Mouse (Mus musculus): Measurements from ENCODE around the gene Tarbp1. TPM values are rescaled to one million over a fixed set of nuclear protein-coding genes. Genes with fewer than 3 reads are reported as not detected.

The Tarbp1 gene
- polyA plus RNA-seq, 1 experiment: 10.4 TPM

DNA sequence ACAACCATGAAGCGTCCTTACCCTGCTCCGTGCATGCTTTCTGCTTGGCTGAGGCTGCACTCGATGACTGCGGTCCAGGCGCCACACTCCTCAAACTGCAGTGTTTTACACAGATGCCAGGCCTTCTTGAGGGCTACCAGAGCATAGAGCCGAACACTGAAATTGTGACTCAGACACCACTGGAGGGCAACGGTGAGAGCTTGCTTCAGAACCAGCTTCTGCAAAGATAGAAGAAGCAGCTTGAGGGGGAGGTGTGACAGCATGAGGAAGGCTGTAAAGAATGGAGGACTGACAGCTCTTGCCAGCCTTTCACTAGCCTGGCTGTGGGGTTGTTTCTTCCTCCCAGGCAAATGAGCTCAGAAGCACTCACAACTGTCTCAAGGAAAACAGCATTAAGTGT lies 41.0 kb downstream of the Tarbp1 start:
- Histone ChIP-seq H3K4me1 (replicated peaks; ENCODE audit: control insufficient read depth, insufficient read depth, low read length) (no peaks in the 10 kb centered on the region), H3K36me3 (ENCODE audit: control insufficient read depth, insufficient read depth, low read length) (peaks cover 18% of the 10 kb centered on the region), H3K27ac (ENCODE audit: control insufficient read depth, insufficient read depth, low read length) (no peak overlapping the region), H3K27me3 (ENCODE audit: control insufficient read depth, insufficient read depth, low read length) (no peaks in the 10 kb centered on the region), H3K4me3 (ENCODE audit: control insufficient read depth, insufficient read depth, low read length) (no peak overlapping the region)
- no peak for DNase-seq
- TF ChIP-seq POLR2A (IDR thresholded peaks at IDR 0.05; ENCODE audit: control insufficient read depth, extremely low read depth, insufficient read depth, low read length, poor library complexity): no peak
- no peak for TF ChIP-seq CTCF (IDR thresholded peaks at IDR 0.05; ENCODE audit: borderline replicate concordance, control insufficient read depth, extremely low read depth, insufficient read depth, low read length, poor library complexity)
- WGBS: 94% methylated on average over 7 of the region's 7 CpGs

- H3K36me3 ChIP-seq (ENCODE audit: control insufficient read depth, insufficient read depth, low read length): peaks cover 40% of the 10 kb centered on the region
Observed at GRCm38 (mm10) chr8:126429635-126430034, 45.2 kb downstream of the Tarbp1 start.

DNA sequence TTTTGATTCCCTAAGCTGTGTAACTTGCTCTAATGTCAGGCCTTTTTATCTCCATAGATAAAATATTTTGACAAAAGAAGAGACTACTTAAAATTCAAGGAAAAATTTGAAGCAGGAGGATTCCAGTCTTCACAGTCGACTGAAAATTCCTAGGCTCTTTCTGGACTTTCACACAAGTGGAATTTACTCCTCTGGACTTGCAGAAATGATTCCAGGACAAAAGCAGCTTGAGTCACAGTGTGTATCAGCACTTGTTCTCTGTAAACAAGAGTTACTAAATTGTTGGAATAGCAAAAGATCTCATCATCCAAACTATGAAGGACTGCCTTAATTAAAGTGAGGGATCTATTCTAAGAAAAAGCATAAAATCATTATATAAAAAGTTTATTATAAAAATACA lies 49.9 kb downstream of the Tarbp1 start:
- peaks cover 31% of the 10 kb centered on the region for H3K36me3 ChIP-seq (ENCODE audit: control insufficient read depth, insufficient read depth, low read length)
- no peaks in the 10 kb centered on the region for H3K27me3 ChIP-seq (ENCODE audit: control insufficient read depth, insufficient read depth, low read length)
- 87% methylated on average over 1 of the region's 1 CpGs for WGBS
- DNase-seq: no peak
- no peak overlapping the region for H3K4me3 ChIP-seq (ENCODE audit: control insufficient read depth, insufficient read depth, low read length)
- H3K4me1 ChIP-seq (replicated peaks; ENCODE audit: control insufficient read depth, insufficient read depth, low read length): peaks cover 6% of the 10 kb centered on the region
- TF ChIP-seq POLR2A (IDR thresholded peaks at IDR 0.05; ENCODE audit: control insufficient read depth, extremely low read depth, insufficient read depth, low read length, poor library complexity): no peak
- TF ChIP-seq CTCF (IDR thresholded peaks at IDR 0.05; ENCODE audit: borderline replicate concordance, control insufficient read depth, extremely low read depth, insufficient read depth, low read length, poor library complexity): no peak
- no peak overlapping the region for H3K27ac ChIP-seq (ENCODE audit: control insufficient read depth, insufficient read depth, low read length)

More at GRCm38 (mm10) chr8:126429635-126430034, 45.2 kb downstream of the Tarbp1 start:
- 99% methylated on average over 5 of the region's 5 CpGs for WGBS
- Histone ChIP-seq H3K4me3 (ENCODE audit: control insufficient read depth, insufficient read depth, low read length) (no peak overlapping the region), H3K4me1 (replicated peaks; ENCODE audit: control insufficient read depth, insufficient read depth, low read length) (no peaks in the 10 kb centered on the region), H3K27me3 (ENCODE audit: control insufficient read depth, insufficient read depth, low read length) (no peaks in the 10 kb centered on the region), H3K27ac (ENCODE audit: control insufficient read depth, insufficient read depth, low read length) (no peak overlapping the region)
- no peak for DNase-seq
- TF ChIP-seq CTCF (IDR thresholded peaks at IDR 0.05; ENCODE audit: borderline replicate concordance, control insufficient read depth, extremely low read depth, insufficient read depth, low read length, poor library complexity): no peak
- TF ChIP-seq POLR2A (IDR thresholded peaks at IDR 0.05; ENCODE audit: control insufficient read depth, extremely low read depth, insufficient read depth, low read length, poor library complexity): no peak

GRCm38 (mm10) chr8:126424163-126424562 lies 50.7 kb downstream of the Tarbp1 start:
- Histone ChIP-seq H3K36me3 (ENCODE audit: control insufficient read depth, insufficient read depth, low read length) (peaks cover 31% of the 10 kb centered on the region), H3K27ac (ENCODE audit: control insufficient read depth, insufficient read depth, low read length) (no peak overlapping the region), H3K27me3 (ENCODE audit: control insufficient read depth, insufficient read depth, low read length) (no peaks in the 10 kb centered on the region), H3K4me1 (replicated peaks; ENCODE audit: control insufficient read depth, insufficient read depth, low read length) (peaks cover 6% of the 10 kb centered on the region), H3K4me3 (ENCODE audit: control insufficient read depth, insufficient read depth, low read length) (no peak overlapping the region)
- WGBS: 96% methylated on average over 4 of the region's 4 CpGs
- no peak for TF ChIP-seq CTCF (IDR thresholded peaks at IDR 0.05; ENCODE audit: borderline replicate concordance, control insufficient read depth, extremely low read depth, insufficient read depth, low read length, poor library complexity)
- DNase-seq: no peak

DNA sequence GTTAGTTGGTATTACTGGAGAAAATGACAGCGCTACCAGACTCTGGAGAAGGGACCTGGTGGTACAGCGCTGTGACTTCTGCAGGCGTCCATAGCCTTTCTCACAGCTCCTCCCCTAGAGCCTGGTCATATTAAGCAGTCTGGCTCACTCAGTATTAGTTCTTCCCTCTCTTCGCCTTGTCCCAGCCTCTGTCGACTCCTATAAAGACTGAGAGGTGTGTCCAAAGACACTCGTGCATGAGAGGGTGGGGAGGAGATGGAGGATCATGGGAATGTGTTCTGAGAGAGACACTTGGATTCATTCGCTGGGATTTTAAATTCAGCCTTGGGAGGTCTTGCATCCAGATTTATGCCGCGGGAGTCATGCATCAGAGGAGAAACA lies 52.0 kb downstream of the Tarbp1 start:
- no peak for DNase-seq
- Histone ChIP-seq H3K4me1 (replicated peaks; ENCODE audit: control insufficient read depth, insufficient read depth, low read length) (peaks cover 6% of the 10 kb centered on the region), H3K4me3 (ENCODE audit: control insufficient read depth, insufficient read depth, low read length) (peak overlapping the region; percentile 64), H3K27me3 (ENCODE audit: control insufficient read depth, insufficient read depth, low read length) (no peaks in the 10 kb centered on the region), H3K27ac (ENCODE audit: control insufficient read depth, insufficient read depth, low read length) (no peak overlapping the region), H3K36me3 (ENCODE audit: control insufficient read depth, insufficient read depth, low read length) (peaks cover 22% of the 10 kb centered on the region)
- TF ChIP-seq CTCF (IDR thresholded peaks at IDR 0.05; ENCODE audit: borderline replicate concordance, control insufficient read depth, extremely low read depth, insufficient read depth, low read length, poor library complexity) (no peak), POLR2A (IDR thresholded peaks at IDR 0.05; ENCODE audit: control insufficient read depth, extremely low read depth, insufficient read depth, low read length, poor library complexity) (no peak)
- 8% methylated on average over 9 of the region's 9 CpGs for WGBS

GRCm38 (mm10) chr8:126422174-126422919 lies 52.5 kb downstream of the Tarbp1 start, which contains the start of gene Coa6:
TSS of gene Coa6 (plus strand) at chr8:126422515.
- DNase-seq: peak; percentile 99
- H3K27me3 ChIP-seq (ENCODE audit: control insufficient read depth, insufficient read depth, low read length): no peaks in the 10 kb centered on the region
- H3K36me3 ChIP-seq (ENCODE audit: control insufficient read depth, insufficient read depth, low read length): peaks cover 16% of the 10 kb centered on the region
- peak within 1 kb of the TSS; percentile 73 for H3K4me3 ChIP-seq (ENCODE audit: control insufficient read depth, insufficient read depth, low read length)
- TF ChIP-seq CTCF (IDR thresholded peaks at IDR 0.05; ENCODE audit: borderline replicate concordance, control insufficient read depth, extremely low read depth, insufficient read depth, low read length, poor library complexity) (no peak), POLR2A (IDR thresholded peaks at IDR 0.05; ENCODE audit: control insufficient read depth, extremely low read depth, insufficient read depth, low read length, poor library complexity) (peak; percentile 81)
- H3K4me1 ChIP-seq (replicated peaks; ENCODE audit: control insufficient read depth, insufficient read depth, low read length): peaks cover 6% of the 10 kb centered on the region
- WGBS: under 1% methylated on average over 61 of the region's 61 CpGs
- peak within 1 kb of the TSS; percentile 25; the same call in 1 of the 2 replicates for H3K27ac ChIP-seq (ENCODE audit: control insufficient read depth, insufficient read depth, low read length)
